Mouse (Mus musculus): ENCODE results near the gene AI481877. TPM values are rescaled to one million over a fixed set of nuclear protein-coding genes. Genes with fewer than 3 reads are reported as not detected.

The AI481877 gene
- polyA plus RNA-seq, 1 experiment from 2014 or later: not detected

- peaks cover 32% of the 10 kb centered on the region for H3K36me3 ChIP-seq
- no peak overlapping the region for H3K27ac ChIP-seq
- H3K9ac ChIP-seq: no peak overlapping the region
- H3K27me3 ChIP-seq: no peaks in the 10 kb centered on the region
- no peaks in the 10 kb centered on the region for H3K4me1 ChIP-seq
- no peaks in the 10 kb centered on the region for H3K9me3 ChIP-seq (replicated peaks)
- no peak overlapping the region for H3K4me3 ChIP-seq (replicated peaks)
- 96% methylated on average over 5 of the region's 5 CpGs for WGBS
- ATAC-seq (replicated peaks; ENCODE audit: low FRiP score): no peak
- H3K4me2 ChIP-seq: no peak overlapping the region
Observed at GRCm38 (mm10) chr4:59043074-59043473, 95.7 kb downstream of the AI481877 start.

GRCm38 (mm10) chr4:59040397-59041287 is 98.1 kb downstream of the AI481877 start:
- H3K4me3 ChIP-seq (replicated peaks): no peak overlapping the region
- ATAC-seq (replicated peaks; ENCODE audit: low FRiP score): no peak
- 86% methylated on average over 11 of the region's 11 CpGs for WGBS
- H3K9me3 ChIP-seq (replicated peaks): no peaks in the 10 kb centered on the region
- peaks cover 32% of the 10 kb centered on the region for H3K36me3 ChIP-seq
- no peak overlapping the region for H3K4me2 ChIP-seq
- H3K27me3 ChIP-seq: no peaks in the 10 kb centered on the region
- H3K9ac ChIP-seq: no peak overlapping the region
- no peak overlapping the region for H3K27ac ChIP-seq
- peaks cover 12% of the 10 kb centered on the region for H3K4me1 ChIP-seq

- Histone ChIP-seq H3K4me1 (peaks cover 15% of the 10 kb centered on the region), H3K27me3 (no peaks in the 10 kb centered on the region), H3K27ac (no peak overlapping the region), H3K4me2 (no peak overlapping the region), H3K9ac (no peak overlapping the region), H3K9me3 (replicated peaks) (no peaks in the 10 kb centered on the region), H3K4me3 (replicated peaks) (no peak overlapping the region), H3K36me3 (peaks cover 29% of the 10 kb centered on the region)
- ATAC-seq (replicated peaks; ENCODE audit: low FRiP score): no peak
- WGBS: 78% methylated on average over 3 of the region's 3 CpGs
Observed at GRCm38 (mm10) chr4:59037525-59037924, 101.3 kb downstream of the AI481877 start.

GRCm38 (mm10) chr4:59036490-59037127 is 102.2 kb downstream of the AI481877 start:
- no peak overlapping the region for H3K27ac ChIP-seq
- no peaks in the 10 kb centered on the region for H3K27me3 ChIP-seq
- H3K4me3 ChIP-seq (replicated peaks): no peak overlapping the region
- peaks cover 15% of the 10 kb centered on the region for H3K4me1 ChIP-seq
- ATAC-seq (replicated peaks; ENCODE audit: low FRiP score): 0 out of 2 replicates have a peak, but pooled peaks have one; percentile 26
- WGBS: 56% methylated on average over 13 of the region's 13 CpGs
- peak overlapping the region; percentile 22; the same call in 1 of the 2 replicates for H3K4me2 ChIP-seq
- H3K36me3 ChIP-seq: peaks cover 27% of the 10 kb centered on the region
- H3K9ac ChIP-seq: no peak overlapping the region
- H3K9me3 ChIP-seq (replicated peaks): no peaks in the 10 kb centered on the region

GRCm38 (mm10) chr4:59035786-59036350 is 102.9 kb downstream of the AI481877 start:
- peak overlapping the region; percentile 75; the same call in 1 of the 2 replicates for H3K27ac ChIP-seq
- peak; percentile 8; the same call in 1 of the 2 replicates for ATAC-seq (replicated peaks; ENCODE audit: low FRiP score)
- no peaks in the 10 kb centered on the region for H3K9me3 ChIP-seq (replicated peaks)
- peak overlapping the region; percentile 88 for H3K4me3 ChIP-seq (replicated peaks)
- no peaks in the 10 kb centered on the region for H3K27me3 ChIP-seq
- H3K36me3 ChIP-seq: peaks cover 22% of the 10 kb centered on the region
- 57% methylated on average over 18 of the region's 18 CpGs for WGBS
- H3K4me2 ChIP-seq: peak overlapping the region; percentile 86
- peaks cover 15% of the 10 kb centered on the region for H3K4me1 ChIP-seq
- peak overlapping the region; percentile 83 for H3K9ac ChIP-seq

GRCm38 (mm10) chr4:59034918-59035785 is 103.6 kb downstream of the AI481877 start, which contains the start of gene Gng10:
TSS of gene Gng10 (plus strand) at chr4:59035088.
- Histone ChIP-seq H3K4me2 (peak within 1 kb of the TSS; percentile 86), H3K9me3 (replicated peaks) (no peaks in the 10 kb centered on the region), H3K9ac (peak within 1 kb of the TSS; percentile 83), H3K4me3 (replicated peaks) (peak within 1 kb of the TSS; percentile 88), H3K27ac (peak within 1 kb of the TSS; percentile 75), H3K4me1 (peaks cover 15% of the 10 kb centered on the region), H3K36me3 (peaks cover 15% of the 10 kb centered on the region), H3K27me3 (no peaks in the 10 kb centered on the region)
- 9% methylated on average over 75 of the region's 76 CpGs for WGBS
- ATAC-seq (replicated peaks; ENCODE audit: low FRiP score): peak; percentile 93

GRCm38 (mm10) chr4:59034325-59034917 is 104.4 kb downstream of the AI481877 start:
- H3K9me3 ChIP-seq (replicated peaks): peaks cover 3% of the 10 kb centered on the region
- WGBS: 73% methylated on average over 10 of the region's 10 CpGs
- H3K4me1 ChIP-seq: peaks cover 15% of the 10 kb centered on the region
- peak overlapping the region; percentile 88 for H3K4me3 ChIP-seq (replicated peaks)
- peaks cover 8% of the 10 kb centered on the region for H3K36me3 ChIP-seq
- peak overlapping the region; percentile 86 for H3K4me2 ChIP-seq
- H3K9ac ChIP-seq: peak overlapping the region; percentile 83
- no peak overlapping the region for H3K27ac ChIP-seq
- H3K27me3 ChIP-seq: no peaks in the 10 kb centered on the region
- no peak for ATAC-seq (replicated peaks; ENCODE audit: low FRiP score)

GRCm38 (mm10) chr4:59016922-59017321 is 121.9 kb downstream of the AI481877 start:
- H3K9ac ChIP-seq: no peak overlapping the region
- H3K4me2 ChIP-seq: no peak overlapping the region
- H3K27me3 ChIP-seq: no peaks in the 10 kb centered on the region
- no peak overlapping the region for H3K4me3 ChIP-seq (replicated peaks)
- peaks cover 45% of the 10 kb centered on the region for H3K36me3 ChIP-seq
- 96% methylated on average over 2 of the region's 2 CpGs for WGBS
- ATAC-seq (replicated peaks; ENCODE audit: low FRiP score): no peak
- no peak overlapping the region for H3K27ac ChIP-seq
- H3K4me1 ChIP-seq: no peaks in the 10 kb centered on the region
- no peaks in the 10 kb centered on the region for H3K9me3 ChIP-seq (replicated peaks)

- Histone ChIP-seq H3K4me3 (replicated peaks) (no peak overlapping the region), H3K4me2 (no peak overlapping the region), H3K36me3 (peaks cover 30% of the 10 kb centered on the region), H3K9me3 (replicated peaks) (no peaks in the 10 kb centered on the region), H3K27ac (no peak overlapping the region), H3K27me3 (no peaks in the 10 kb centered on the region), H3K4me1 (no peaks in the 10 kb centered on the region), H3K9ac (no peak overlapping the region)
- 75% methylated on average over 3 of the region's 3 CpGs for WGBS
- no peak for ATAC-seq (replicated peaks; ENCODE audit: low FRiP score)
Observed at GRCm38 (mm10) chr4:59015181-59015580, 123.6 kb downstream of the AI481877 start.

GRCm38 (mm10) chr4:59011446-59011845 is 127.3 kb downstream of the AI481877 start:
- Histone ChIP-seq H3K9me3 (replicated peaks) (no peaks in the 10 kb centered on the region), H3K4me3 (replicated peaks) (no peak overlapping the region), H3K27ac (no peak overlapping the region), H3K36me3 (0 out of 2 replicates have a peak, but pooled peaks cover 5% of the 10 kb centered on the region), H3K27me3 (no peaks in the 10 kb centered on the region), H3K9ac (no peak overlapping the region), H3K4me1 (peaks cover 16% of the 10 kb centered on the region), H3K4me2 (no peak overlapping the region)
- ATAC-seq (replicated peaks; ENCODE audit: low FRiP score): no peak
- WGBS: 82% methylated on average over 3 of the region's 3 CpGs

- H3K27ac ChIP-seq: no peak overlapping the region
- WGBS: 83% methylated on average over 4 of the region's 4 CpGs
- H3K4me1 ChIP-seq: peaks cover 33% of the 10 kb centered on the region
- ATAC-seq (replicated peaks; ENCODE audit: low FRiP score): no peak
- H3K36me3 ChIP-seq: 0 out of 2 replicates have a peak, but pooled peaks cover 5% of the 10 kb centered on the region
- H3K27me3 ChIP-seq: no peaks in the 10 kb centered on the region
- no peak overlapping the region for H3K4me3 ChIP-seq (replicated peaks)
- H3K9ac ChIP-seq: no peak overlapping the region
- H3K4me2 ChIP-seq: no peak overlapping the region
- no peaks in the 10 kb centered on the region for H3K9me3 ChIP-seq (replicated peaks)
Observed at GRCm38 (mm10) chr4:59009696-59010095, 129.1 kb downstream of the AI481877 start.
